Mouse (Mus musculus) spleen, postnatal 4 days (tissue): ENCODE results near the gene Mark2.

Source experiments
- DNase-seq, 2 experiments: peaks; one replicate each; pipeline ENCODE4 v3.0.0; 2022; ENCODE audit warnings: low spot score in 2 of 2

Mark2 gene

GRCm38 (mm10) chr19:7295071-7295658, 46.5 kb downstream of the Mark2 start:
- peak; percentile 78 to 87 for DNase-seq

- peak in 1 of 2 experiments; percentile 75 for DNase-seq
Measured at GRCm38 (mm10) chr19:7294098-7294876, 47.4 kb downstream of the Mark2 start.

GRCm38 (mm10) chr19:7291958-7292709, 49.5 kb downstream of the Mark2 start:
- DNase-seq = no peak

GRCm38 (mm10) chr19:7289767-7290166, 51.9 kb downstream of the Mark2 start:
- DNase-seq = no peak

- no peak for DNase-seq
Measured at GRCm38 (mm10) chr19:7288288-7288687, 53.4 kb downstream of the Mark2 start.

GRCm38 (mm10) chr19:7286563-7287315, 54.9 kb downstream of the Mark2 start:
- no peak for DNase-seq

- DNase-seq = no peak
Measured at GRCm38 (mm10) chr19:7280557-7281330, 60.9 kb downstream of the Mark2 start.

GRCm38 (mm10) chr19:7279114-7279513, 62.5 kb downstream of the Mark2 start:
- peak in 1 of 2 experiments; percentile 71 for DNase-seq

GRCm38 (mm10) chr19:7278200-7278906, 63.3 kb downstream of the Mark2 start:
- DNase-seq = no peak

- no peak for DNase-seq
Measured at GRCm38 (mm10) chr19:7276796-7277195, 64.9 kb downstream of the Mark2 start.

- no peak for DNase-seq
Measured at GRCm38 (mm10) chr19:7276053-7276659, 65.5 kb downstream of the Mark2 start.

GRCm38 (mm10) chr19:7275131-7275789, 66.4 kb downstream of the Mark2 start:
- no peak for DNase-seq

- no peak for DNase-seq
Measured at GRCm38 (mm10) chr19:7274326-7274990, 67.2 kb downstream of the Mark2 start.

GRCm38 (mm10) chr19:7273486-7273885, 68.2 kb downstream of the Mark2 start:
- no peak for DNase-seq

- no peak for DNase-seq
Measured at GRCm38 (mm10) chr19:7269290-7270044, 72.2 kb downstream of the Mark2 start.

- DNase-seq = peak; percentile 76 to 92
Measured at GRCm38 (mm10) chr19:7268722-7269090, 73.0 kb downstream of the Mark2 start.

GRCm38 (mm10) chr19:7267781-7268721, 73.6 kb downstream of the Mark2 start:
- DNase-seq = peak; percentile 73 to 84
